Mouse (Mus musculus) inflammation-experienced regulatory T-cells (primary cell): Measurements from ENCODE around the gene Kcnd1. TPM values are rescaled to one million over a fixed set of nuclear protein-coding genes. Genes with fewer than 3 reads are reported as not detected.

ENCODE experiments used
- polyA plus RNA-seq, 2 experiments: library from polyadenylated mRNA; unstranded; fragments of 100-300 nt; shearing (Covaris generic); gene quantifications; one replicate each; pipeline ENCODE4 v1.2.1; 2017

The Kcnd1 gene
- 1 to 10 TPM in 1 of 2 experiments, under 1 TPM in 1; 0.69 to 2.4 TPM for polyA plus RNA-seq

DNA sequence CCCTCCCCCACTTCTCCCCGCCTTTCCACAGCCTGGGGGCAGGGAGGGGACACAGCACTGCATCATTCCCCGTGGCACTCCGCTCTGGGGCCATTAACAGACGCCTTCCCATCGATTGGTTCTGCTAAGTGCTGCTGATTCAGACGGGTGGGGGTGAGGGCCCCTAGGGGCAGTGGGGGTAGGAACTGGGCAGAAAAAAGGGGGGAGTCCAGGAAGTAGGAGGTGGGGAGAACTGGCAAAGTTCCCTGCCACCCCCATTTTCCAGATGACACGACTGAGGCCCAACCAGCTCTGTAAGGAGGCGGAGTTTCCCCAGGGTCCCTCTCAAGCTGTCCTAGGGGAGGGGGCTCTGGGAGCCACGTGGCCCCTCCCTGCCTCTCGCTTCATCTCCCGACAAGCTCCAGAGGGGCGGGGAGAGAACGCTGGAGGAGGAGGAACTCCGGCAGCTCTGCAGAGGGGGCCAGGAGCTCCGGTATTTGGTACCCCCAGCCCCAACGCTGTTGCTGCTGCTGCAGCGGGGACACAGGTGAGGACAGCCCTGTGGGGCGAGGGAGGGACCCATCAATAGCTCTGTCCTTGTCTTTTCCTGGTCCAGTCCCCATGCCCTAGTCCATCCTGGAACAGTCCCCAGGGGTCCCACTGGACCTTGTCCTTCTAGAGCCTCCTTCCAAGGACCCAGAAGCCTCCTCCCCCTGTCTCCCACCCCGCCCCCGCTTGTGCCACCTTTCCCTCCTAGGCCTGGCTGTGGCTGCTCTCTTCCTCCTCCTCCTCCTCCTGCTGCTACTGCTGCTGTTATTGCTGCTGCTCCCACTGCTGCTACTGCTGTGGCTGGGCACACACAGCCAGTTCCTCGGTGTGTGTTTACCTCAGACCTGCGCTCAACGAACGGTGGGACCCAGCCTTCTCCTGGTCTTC, at the start of gene Kcnd1:
Kcnd1 (plus strand) TSS at position 425 of the 915 bp plus-strand sequence.

DNA sequence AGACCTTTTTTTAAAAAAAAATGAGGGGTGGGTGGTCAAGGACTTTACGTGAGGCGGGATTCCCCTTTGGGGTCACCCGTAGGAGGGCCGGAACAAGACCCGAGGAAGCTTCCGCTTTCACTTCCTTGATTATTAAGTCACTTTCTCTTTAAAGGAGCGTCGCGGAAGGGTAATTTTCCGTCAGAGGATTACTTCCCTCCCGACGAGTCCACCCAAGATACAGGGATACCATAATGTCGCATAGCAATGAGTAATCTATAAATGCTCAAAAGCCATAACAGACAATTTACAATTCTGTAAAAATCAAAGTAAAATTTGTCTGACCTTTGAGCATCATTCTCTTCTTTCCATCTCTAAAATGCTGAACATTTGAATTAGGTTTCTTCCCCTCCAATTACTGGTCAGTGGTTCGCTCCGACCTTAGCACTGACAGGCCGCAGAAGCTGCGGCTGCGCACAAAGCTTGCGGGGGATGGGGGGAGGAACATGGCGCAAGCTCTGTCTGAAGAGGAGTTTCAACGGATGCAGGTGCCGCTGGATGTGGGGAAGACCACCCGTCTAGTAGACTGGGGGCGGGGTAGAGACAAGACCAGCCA, 32.5 kb upstream of the Kcnd1 start, which contains the start of gene Gripap1:
Gripap1 (plus strand) TSS at position 224 of the 595 bp plus-strand sequence.

DNA sequence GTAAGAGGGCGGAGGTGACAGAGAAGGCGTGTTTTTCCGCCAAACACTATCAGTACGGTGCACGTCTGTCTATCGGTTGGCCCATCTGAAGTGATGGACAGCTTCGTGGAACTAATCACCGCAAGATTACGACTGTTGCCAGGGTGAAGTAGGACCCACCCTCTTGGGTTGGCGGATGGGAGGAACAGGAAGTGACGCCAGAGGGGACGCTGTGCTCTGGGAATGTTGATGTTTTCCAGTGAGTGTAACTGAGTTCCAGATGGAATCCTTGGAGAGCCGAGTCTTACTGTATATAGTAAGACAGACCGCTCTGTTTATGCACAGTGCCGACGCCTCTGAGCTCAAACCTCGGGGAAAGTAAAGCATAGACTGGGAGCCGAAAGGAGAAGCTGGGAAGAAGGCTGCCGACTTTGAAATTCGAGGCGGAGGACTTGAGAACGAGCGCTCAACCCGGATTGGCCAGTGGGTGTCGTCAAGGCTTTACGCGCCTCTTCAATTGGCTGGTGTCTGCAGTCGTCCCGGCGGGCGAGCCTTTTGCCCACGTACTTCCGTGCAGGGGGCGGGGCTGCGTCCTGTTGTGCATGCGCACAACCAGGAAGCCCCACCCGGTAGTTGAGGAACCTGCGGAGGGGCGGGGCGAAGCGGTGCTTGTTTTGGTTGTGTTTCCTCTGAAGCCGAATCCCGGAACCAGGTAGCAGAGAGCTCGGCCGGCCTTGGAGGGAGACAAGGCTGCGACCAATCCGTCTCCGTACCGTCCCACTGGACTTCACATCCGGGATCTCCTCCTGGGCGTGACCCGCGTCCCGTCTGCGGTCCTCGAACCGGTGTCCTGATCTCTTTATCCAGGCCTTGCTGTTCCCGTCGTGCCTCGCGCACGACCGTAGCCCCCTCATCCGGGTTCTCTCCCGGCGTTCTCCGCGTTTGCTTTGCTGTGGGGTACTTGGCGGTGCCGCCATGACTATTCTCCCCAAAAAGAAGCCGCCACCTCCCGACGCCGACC, 19.4 kb downstream of the Kcnd1 start, which contains the start of gene Otud5:
Otud5 (plus strand) TSS at position 202 of the 1,000 bp plus-strand sequence.

DNA sequence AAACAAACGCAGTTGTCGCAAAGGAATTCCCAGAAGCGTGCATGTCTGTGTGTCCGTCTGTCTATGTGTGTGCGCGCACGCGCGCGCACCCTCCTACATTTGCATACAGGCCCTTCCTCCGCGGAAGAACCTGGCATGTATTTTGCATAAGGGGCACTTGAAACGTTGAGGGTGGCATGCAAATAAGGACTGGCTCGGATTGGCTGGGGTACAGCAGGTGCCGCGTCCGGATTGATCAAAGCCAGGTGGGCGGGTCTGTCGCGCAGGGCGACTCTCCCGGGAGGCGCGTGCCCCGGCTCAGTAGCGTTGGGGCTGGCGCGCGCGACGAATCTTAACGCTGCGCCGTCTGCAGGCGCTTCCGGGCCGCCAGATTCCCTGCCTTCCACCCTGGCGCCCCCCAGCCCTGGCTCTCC, 55.9 kb downstream of the Kcnd1 start, which contains the start of gene Pim2:
Pim2 (plus strand) TSS at position 256 of the 413 bp plus-strand sequence.

DNA sequence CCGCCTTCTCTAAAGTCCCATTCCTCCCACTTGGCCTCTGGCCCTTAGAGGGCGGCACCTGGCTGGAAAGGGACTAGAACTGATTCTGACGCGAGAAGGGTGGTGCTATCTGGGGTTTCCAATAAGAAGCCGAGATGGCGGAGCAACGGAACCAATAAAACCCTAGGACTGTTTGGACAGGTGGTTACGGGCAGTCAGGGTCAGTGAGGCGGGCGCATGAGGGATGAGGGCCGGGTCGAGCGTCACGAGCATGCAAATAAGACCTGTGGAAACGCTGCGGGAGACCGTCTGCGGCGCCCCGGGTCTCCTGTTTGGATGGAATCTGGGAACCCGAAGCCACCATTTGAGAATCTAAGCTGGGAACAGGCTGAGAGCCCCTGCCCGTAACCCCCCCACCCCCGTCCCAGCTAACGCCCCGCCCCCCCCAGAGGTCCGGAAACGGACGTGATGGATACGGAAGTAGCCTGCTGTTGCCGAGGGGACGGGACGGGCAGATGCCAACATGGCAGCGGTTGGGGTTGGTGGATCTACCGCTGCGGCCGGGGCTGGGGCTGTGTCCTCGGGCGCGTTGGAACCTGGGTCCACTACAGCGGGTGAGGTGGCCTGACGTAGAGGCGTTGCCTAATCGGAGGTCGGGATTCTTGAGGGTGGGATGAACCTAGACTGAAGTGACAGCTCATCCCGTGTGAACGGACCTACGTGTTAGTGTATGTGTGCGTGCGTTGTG, 61.9 kb downstream of the Kcnd1 start, which contains the start of gene Slc35a2:
Slc35a2 (plus strand) TSS at position 188 of the 727 bp plus-strand sequence.

Other genes starting within 250 kb of the Kcnd1 start
- 100 to 1,000 TPM; 107 to 116 TPM for gene Foxp3, start 248.6 kb upstream of the Kcnd1 start, polyA plus RNA-seq
- 10 to 100 TPM; 18.9 to 19.4 TPM for gene Ppp1r3f, start 248.0 kb upstream of the Kcnd1 start, polyA plus RNA-seq
- gene Ccdc22, start 216.8 kb upstream of the Kcnd1 start, polyA plus RNA-seq: 10 to 100 TPM; 26.9 to 33.1 TPM
- under 1 TPM; 0.43 to 0.66 TPM for gene Cacna1f, start 215.2 kb upstream of the Kcnd1 start, polyA plus RNA-seq
- gene Syp, start 183.8 kb upstream of the Kcnd1 start, polyA plus RNA-seq: 10 to 100 TPM; 11.7 to 11.9 TPM
- 10 to 100 TPM; 28.9 to 30.0 TPM for gene Prickle3, start 165.0 kb upstream of the Kcnd1 start, polyA plus RNA-seq
- 10 to 100 TPM; 89.2 to 98.4 TPM for gene Plp2, start 150.9 kb upstream of the Kcnd1 start, polyA plus RNA-seq
- gene Magix, start 141.0 kb upstream of the Kcnd1 start, polyA plus RNA-seq: not detected
- gene Gpkow, start 125.2 kb upstream of the Kcnd1 start, polyA plus RNA-seq: 10 to 100 TPM; 52.1 to 78.0 TPM
- gene Wdr45, start 108.0 kb upstream of the Kcnd1 start, polyA plus RNA-seq: 10 to 100 TPM; 75.7 to 78.1 TPM
- gene Gm45208, start 100.0 kb upstream of the Kcnd1 start, polyA plus RNA-seq: not detected
- gene Praf2, start 93.8 kb upstream of the Kcnd1 start, polyA plus RNA-seq: 10 to 100 TPM; 36.2 to 40.3 TPM
- under 1 TPM; 0.11 to 0.55 TPM for gene Ccdc120, start 71.4 kb upstream of the Kcnd1 start, polyA plus RNA-seq
- 10 to 100 TPM; 30.6 to 35.2 TPM for gene Tfe3, start 59.7 kb upstream of the Kcnd1 start, polyA plus RNA-seq
- gene Gripap1, start 32.5 kb upstream of the Kcnd1 start, polyA plus RNA-seq: 10 to 100 TPM; 95.0 to 98.3 TPM
- 100 to 1,000 TPM; 196 to 198 TPM for gene Otud5, start 19.1 kb downstream of the Kcnd1 start, polyA plus RNA-seq
- 10 to 100 TPM; 51.7 to 86.2 TPM for gene Pim2, start 56.0 kb downstream of the Kcnd1 start, polyA plus RNA-seq
- 10 to 100 TPM; 39.3 to 39.5 TPM for gene Slc35a2, start 61.7 kb downstream of the Kcnd1 start, polyA plus RNA-seq
- gene Pqbp1, start 77.0 kb downstream of the Kcnd1 start, polyA plus RNA-seq: 100 to 1,000 TPM; 144 to 146 TPM
- gene Timm17b, start 77.1 kb downstream of the Kcnd1 start, polyA plus RNA-seq: 100 to 1,000 TPM; 130 to 136 TPM
- not detected for gene Gm10491, start 85.5 kb downstream of the Kcnd1 start, polyA plus RNA-seq
- gene Gm10490, start 87.3 kb downstream of the Kcnd1 start, polyA plus RNA-seq: not detected
- gene Pcsk1n, start 97.5 kb downstream of the Kcnd1 start, polyA plus RNA-seq: under 1 TPM in 1 of 2 experiments, not detected in 1; 0.38 TPM
- gene Eras, start 106.3 kb downstream of the Kcnd1 start, polyA plus RNA-seq: under 1 TPM in 1 of 2 experiments, not detected in 1; 0.44 TPM
- 10 to 100 TPM; 13.0 to 14.0 TPM for gene Hdac6, start 125.6 kb downstream of the Kcnd1 start, polyA plus RNA-seq
- gene Gata1, start 155.8 kb downstream of the Kcnd1 start, polyA plus RNA-seq: 10 to 100 TPM; 25.9 to 28.4 TPM
- not detected for gene Glod5, start 196.2 kb downstream of the Kcnd1 start, polyA plus RNA-seq